Mouse (Mus musculus) heart, postnatal 0 days (tissue): Measurements from ENCODE around the gene Nudt3. TPM values are rescaled to one million over a fixed set of nuclear protein-coding genes. Genes with fewer than 3 reads are reported as not detected.

Experiments
- ATAC-seq: fragments of 200-750 bp; cut with Nextera tagmentation; 2 replicates; pipeline ENCODE4 v1.8.0; 2017; ENCODE audit warnings: low read depth, moderate number of reproducible peaks, moderate library complexity; ENCODE audit not compliant: insufficient read depth
- DNase-seq: peaks from one replicate; pipeline ENCODE4 v3.0.0-alpha.2; 2016; ENCODE audit warnings: low spot score
- H3K27ac ChIP-seq: fragments of 300-500 bp; sonication (generic); 2 replicates; pipeline ENCODE4 v1.5.1; 2014; ENCODE audit warnings: low read depth, mild to moderate bottlenecking
- H3K27me3 ChIP-seq: fragments of 300-500 bp; sonication (generic); 2 replicates; pipeline ENCODE4 v1.6.1; 2014; ENCODE audit warnings: low read length, mixed read lengths; ENCODE audit not compliant: control insufficient read depth, insufficient read depth
- H3K36me3 ChIP-seq: fragments of 300-500 bp; sonication (generic); replicated peaks from 2 replicates; pipeline ENCODE4 v1.6.1; 2014; ENCODE audit warnings: low read length, mixed read lengths; ENCODE audit not compliant: control insufficient read depth, insufficient read depth
- H3K4me1 ChIP-seq: fragments of 300-500 bp; sonication (generic); 2 replicates; pipeline ENCODE4 v1.6.1; 2014; ENCODE audit warnings: antibody characterized with exemption; ENCODE audit not compliant: control insufficient read depth, insufficient read depth
- H3K4me2 ChIP-seq: fragments of 300-500 bp; sonication (generic); 2 replicates; pipeline ENCODE4 v1.6.1; 2014; ENCODE audit warnings: low read depth, mild to moderate bottlenecking, low read length, moderate library complexity
- H3K4me3 ChIP-seq: fragments of 300-500 bp; sonication (generic); 2 replicates; pipeline ENCODE4 v1.5.1; 2014; ENCODE audit warnings: low read depth, low read length
- H3K9ac ChIP-seq: fragments of 300-500 bp; sonication (generic); replicated peaks from 2 replicates; pipeline ENCODE4 v1.6.1; 2014; ENCODE audit warnings: low read depth, low read length, mixed read lengths
- H3K9me3 ChIP-seq: fragments of 300-500 bp; sonication (generic); replicated peaks from 2 replicates; pipeline ENCODE4 v1.6.1; 2016; ENCODE audit warnings: low read length; ENCODE audit not compliant: control insufficient read depth
- CTCF ChIP-seq: IDR thresholded peaks from 2 replicates; pipeline ENCODE4 v1.5.1; 2016; ENCODE audit warnings: antibody characterized with exemption, control low read depth, low read depth
- EP300 ChIP-seq: IDR thresholded peaks from 2 replicates; pipeline ENCODE4 v1.6.1; 2016; ENCODE audit warnings: antibody characterized with exemption, low read depth
- WGBS: fragments of 180-500 bp; shearing (Covaris S2); extraction: QIAGEN DNeasy Blood & Tissue Kit; methylation state at CpG from one replicate; pipeline ENCODE4 v1.1.7; 2014; 5-methylcytosine and 5-hydroxymethylcytosine counted together
- polyA plus RNA-seq: library from polyadenylated mRNA; unstranded; fragments of >200 nt; fragmentation: Nextera tagmentation; extraction: Ambion mirVana; gene quantifications from 2 replicates; pipeline ENCODE4 v1.2.1, GENCODE M21; 2015
- total RNA-seq: library from RNA; depleted of rRNA; stranded (reverse); fragments of >200 nt; gene quantifications from 2 replicates; pipeline ENCODE4 v1.2.3, GENCODE M21; 2014; ENCODE audit warnings: low replicate concordance

The Nudt3 gene
- total and polyA plus RNA-seq, 2 experiments from 2014 or later: 140 to 184 TPM

DNA sequence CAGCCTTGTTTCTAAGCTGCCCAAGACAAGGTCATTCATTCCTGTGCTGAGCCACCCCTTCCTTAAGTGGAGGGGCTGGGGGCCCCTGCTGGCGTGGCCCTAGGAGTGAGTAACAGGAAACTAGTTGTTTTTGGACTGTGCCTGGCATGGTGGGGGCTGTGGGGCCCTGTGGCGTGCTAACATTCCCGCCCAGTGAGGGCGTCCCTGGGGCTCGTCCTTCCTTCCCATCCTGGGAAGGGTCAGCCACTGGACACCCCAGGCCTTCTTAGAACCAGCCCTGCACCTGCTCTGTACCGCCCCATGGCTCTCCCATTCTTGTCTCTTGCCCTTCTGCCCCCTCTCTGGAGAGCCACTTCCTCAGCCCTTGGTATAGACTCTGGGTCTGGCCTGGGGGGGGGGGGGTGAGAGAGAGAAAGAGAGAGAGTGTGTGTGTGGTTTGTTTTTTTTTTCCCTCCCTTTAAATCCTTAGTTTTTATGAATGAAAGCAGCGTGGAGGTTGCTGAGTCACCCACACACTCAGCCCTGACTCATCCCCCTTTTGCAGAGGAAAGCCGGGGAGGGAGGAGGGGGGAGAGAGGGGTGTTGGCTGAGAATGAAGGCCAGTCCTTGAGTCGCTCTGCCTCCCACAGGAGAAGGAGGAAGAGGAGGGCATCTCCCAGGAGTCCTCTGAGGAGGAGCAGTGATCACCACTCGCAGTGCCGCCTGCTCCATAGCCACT is 61.3 kb downstream of the Nudt3 start:
- Histone ChIP-seq H3K4me2 (no peak overlapping the region), H3K9ac (no peak overlapping the region), H3K4me1 (peaks cover 14% of the 10 kb centered on the region), H3K27ac (no peak overlapping the region), H3K27me3 (no peaks in the 10 kb centered on the region), H3K4me3 (no peak overlapping the region), H3K36me3 (no peaks in the 10 kb centered on the region), H3K9me3 (no peaks in the 10 kb centered on the region)
- DNase-seq: no peak
- 43% methylated on average over 8 of the region's 11 CpGs for WGBS
- TF ChIP-seq EP300 (no peak), CTCF (no peak)
- ATAC-seq: no peak

DNA sequence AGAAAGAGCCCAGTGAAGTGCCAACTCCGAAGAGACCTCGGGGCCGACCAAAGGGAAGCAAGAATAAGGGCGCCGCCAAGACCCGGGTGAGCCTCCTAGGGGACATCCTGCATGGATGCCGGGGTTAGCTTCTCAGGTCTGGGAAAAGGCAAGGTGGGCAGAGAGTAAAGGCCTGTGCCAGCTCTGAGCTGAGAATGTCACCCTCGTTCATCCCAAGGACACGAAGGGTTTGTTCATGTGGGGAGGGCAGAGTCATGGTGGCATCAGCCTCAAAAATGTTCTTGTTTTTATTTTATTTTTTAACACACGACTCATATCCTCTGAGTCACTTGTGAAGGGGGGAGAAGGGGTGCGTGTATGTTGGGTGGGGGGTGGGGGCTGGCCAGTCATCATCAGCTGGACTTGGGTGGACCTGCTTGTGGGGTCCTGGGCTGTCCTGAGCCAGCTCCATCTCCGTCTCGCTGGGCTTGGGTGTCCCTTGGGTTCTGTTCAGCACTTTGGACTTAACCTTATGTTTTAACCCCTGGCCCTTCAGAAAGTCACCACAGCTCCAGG is 62.3 kb downstream of the Nudt3 start:
- Histone ChIP-seq H3K27ac (no peak overlapping the region), H3K36me3 (no peaks in the 10 kb centered on the region), H3K4me2 (no peak overlapping the region), H3K9me3 (no peaks in the 10 kb centered on the region), H3K9ac (no peak overlapping the region), H3K4me1 (peaks cover 14% of the 10 kb centered on the region), H3K4me3 (no peak overlapping the region), H3K27me3 (no peaks in the 10 kb centered on the region)
- DNase-seq (no peak), ATAC-seq (no peak)
- no peak for TF ChIP-seq EP300
- no peak for TF ChIP-seq CTCF
- 80% methylated on average over 13 of the region's 13 CpGs for WGBS

DNA sequence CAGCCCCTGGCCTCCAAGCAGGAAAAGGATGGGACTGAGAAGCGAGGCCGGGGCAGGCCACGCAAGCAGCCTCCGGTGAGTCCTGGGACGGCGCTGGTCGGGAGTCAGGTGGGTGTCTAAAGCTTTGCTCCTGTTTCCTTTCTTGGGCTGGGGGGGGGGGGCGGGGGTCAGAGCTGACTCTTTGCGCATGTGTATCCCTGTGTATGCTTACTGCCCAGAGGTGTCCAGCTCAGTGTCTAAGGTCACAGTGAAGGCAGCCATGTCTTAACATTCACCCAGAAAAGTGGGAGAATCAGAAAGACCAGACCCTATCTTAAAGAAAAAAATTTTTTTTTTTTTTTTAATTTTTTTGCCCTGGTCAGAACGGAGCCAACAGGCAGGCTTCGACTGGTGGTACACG is 63.7 kb downstream of the Nudt3 start:
- Histone ChIP-seq H3K9ac (no peak overlapping the region), H3K9me3 (no peaks in the 10 kb centered on the region), H3K27me3 (no peaks in the 10 kb centered on the region), H3K4me2 (no peak overlapping the region), H3K4me1 (peaks cover 20% of the 10 kb centered on the region), H3K27ac (no peak overlapping the region), H3K4me3 (no peak overlapping the region), H3K36me3 (no peaks in the 10 kb centered on the region)
- ATAC-seq (no peak), DNase-seq (no peak)
- WGBS: 87% methylated on average over 11 of the region's 12 CpGs
- no peak for TF ChIP-seq EP300
- TF ChIP-seq CTCF: no peak

DNA sequence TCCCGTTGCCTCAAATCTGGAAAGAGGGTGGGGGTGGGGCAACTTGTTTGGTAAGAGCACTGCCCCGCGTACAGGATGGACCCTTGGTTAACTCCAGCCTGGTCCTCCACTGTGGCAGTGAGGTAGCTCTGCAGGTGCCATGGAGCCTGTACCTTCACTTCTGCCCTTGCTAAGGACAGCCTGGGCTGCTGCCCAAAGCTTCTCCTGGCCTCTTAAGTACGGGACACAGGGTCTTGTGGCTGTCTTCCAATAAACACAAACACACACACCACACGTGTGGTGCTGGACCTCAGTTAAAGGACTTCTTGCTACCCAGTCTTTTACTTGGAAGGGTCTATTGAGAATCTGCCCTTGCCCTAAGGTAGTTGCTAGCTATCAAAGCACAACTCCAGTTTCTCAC is 64.5 kb downstream of the Nudt3 start:
- TF ChIP-seq EP300 (no peak), CTCF (no peak)
- no peak overlapping the region for H3K27ac ChIP-seq
- WGBS: 34% methylated on average over 5 of the region's 5 CpGs
- ATAC-seq (no peak), DNase-seq (no peak)
- peak overlapping the region; percentile 20; the same call in 1 of the 2 replicates for H3K4me2 ChIP-seq
- peaks cover 20% of the 10 kb centered on the region for H3K4me1 ChIP-seq
- no peaks in the 10 kb centered on the region for H3K27me3 ChIP-seq
- H3K4me3 ChIP-seq: peak overlapping the region; percentile 81; the same call in 1 of the 2 replicates
- no peak overlapping the region for H3K9ac ChIP-seq
- H3K9me3 ChIP-seq: no peaks in the 10 kb centered on the region
- no peaks in the 10 kb centered on the region for H3K36me3 ChIP-seq

DNA sequence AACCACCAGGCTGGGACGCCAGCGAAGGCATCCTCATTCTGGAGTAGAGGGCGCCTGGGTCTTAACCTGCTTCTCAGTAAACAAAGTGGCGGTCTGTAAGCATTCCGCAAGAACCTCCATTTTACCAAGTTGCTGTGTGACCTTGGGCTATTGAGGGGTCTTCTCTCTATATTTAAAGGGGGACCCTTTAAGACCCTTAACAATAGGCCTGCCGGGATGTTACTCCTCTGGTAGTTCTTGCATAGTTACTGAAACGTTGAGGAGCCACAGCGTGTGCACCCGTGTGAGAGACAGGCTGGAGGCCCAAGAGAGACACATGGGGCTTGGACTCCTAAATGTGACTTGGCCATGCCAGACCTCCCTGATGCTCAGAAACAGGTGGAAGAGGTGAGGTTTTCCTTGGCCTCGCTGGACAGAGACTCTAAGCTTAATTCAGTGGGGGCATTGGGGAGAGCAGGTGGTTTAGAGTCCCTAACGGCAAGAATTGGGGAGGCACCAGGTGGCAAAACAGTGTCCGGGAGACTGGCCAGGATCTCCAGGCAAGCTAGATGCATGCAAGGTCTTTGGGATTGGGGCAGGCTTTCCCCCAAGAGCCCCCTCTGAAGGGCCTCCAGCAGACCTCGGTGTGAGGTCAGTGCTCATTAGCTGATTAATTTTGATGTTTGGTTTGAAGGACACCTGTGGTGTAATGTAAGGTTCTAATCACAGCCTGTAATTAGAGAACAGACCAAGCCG is 65.2 kb downstream of the Nudt3 start:
- 0 out of 2 replicates have a peak overlapping the region, but pooled peaks have one; percentile 4 for H3K9ac ChIP-seq
- no peak for ATAC-seq
- H3K36me3 ChIP-seq: no peaks in the 10 kb centered on the region
- peaks cover 20% of the 10 kb centered on the region for H3K4me1 ChIP-seq
- 26% methylated on average over 14 of the region's 14 CpGs for WGBS
- TF ChIP-seq EP300: no peak
- TF ChIP-seq CTCF: no peak
- H3K4me2 ChIP-seq: peak overlapping the region; percentile 96
- H3K4me3 ChIP-seq: peak overlapping the region; percentile 81
- DNase-seq: no peak
- H3K9me3 ChIP-seq: no peaks in the 10 kb centered on the region
- no peaks in the 10 kb centered on the region for H3K27me3 ChIP-seq
- H3K27ac ChIP-seq: no peak overlapping the region
